Mouse (Mus musculus) MEL (cell line): Measurements from ENCODE around the gene Col19a1. TPM values are rescaled to one million over a fixed set of nuclear protein-coding genes. Genes with fewer than 3 reads are reported as not detected.

Experiments
- DNase-seq: peaks from one replicate; pipeline ENCODE4 v3.0.0; 2011; ENCODE audit warnings: low read depth, low spot score
- H3K27ac ChIP-seq: 2 replicates; pipeline ENCODE4 v1.5.1; 2012; ENCODE audit warnings: low read depth, mild to moderate bottlenecking, control low read depth, low read length, moderate library complexity; ENCODE audit not compliant: control insufficient read depth
- H3K27me3 ChIP-seq, 2 experiments: fragments of 150-350 bp in 1 of 2; sonication (generic) in 1 of 2; 2 replicates each; pipeline ENCODE4 v1.6.1; 2012; ENCODE audit warnings: low read length in 2 of 2, mild to moderate bottlenecking in 2 of 2, improper control_type of control experiment in 1 of 2, moderate library complexity in 1 of 2; ENCODE audit not compliant: insufficient read depth in 2 of 2, control insufficient read depth in 1 of 2
- H3K36me3 ChIP-seq, 2 experiments: 2 replicates each; pipeline ENCODE4 v1.6.1; 2012 to 2014; ENCODE audit warnings: low read length in 2 of 2, improper control_type of control experiment in 1 of 2, inconsistent platforms in 1 of 2, mild to moderate bottlenecking in 1 of 2; ENCODE audit not compliant: insufficient read depth in 2 of 2, control insufficient read depth in 1 of 2
- H3K4me1 ChIP-seq, 2 experiments: fragments of 150-350 bp in 1 of 2; sonication (generic) in 1 of 2; 2 replicates each; pipeline ENCODE4 v1.6.1; 2012; ENCODE audit warnings: low read length in 2 of 2, improper control_type of control experiment in 1 of 2, mild to moderate bottlenecking in 1 of 2; ENCODE audit not compliant: insufficient read depth in 2 of 2, control insufficient read depth in 1 of 2
- H3K4me3 ChIP-seq, 2 experiments: fragments of 150-350 bp in 1 of 2; sonication (generic) in 1 of 2; 2 replicates each; pipeline ENCODE4 v1.5.1; 2012; ENCODE audit warnings: low read depth in 2 of 2, low read length in 2 of 2, mild to moderate bottlenecking in 2 of 2, moderate library complexity in 2 of 2, control low read depth in 1 of 2, improper control_type of control experiment in 1 of 2; ENCODE audit not compliant: control insufficient read depth in 1 of 2, insufficient read depth in 1 of 2
- H3K79me2 ChIP-seq: 2 replicates; pipeline ENCODE4 v1.6.1; 2012; ENCODE audit warnings: mild to moderate bottlenecking, low read length, moderate library complexity; ENCODE audit not compliant: control insufficient read depth, poor library complexity, insufficient read depth
- H3K9ac ChIP-seq: 2 replicates; pipeline ENCODE4 v1.6.1; 2012; ENCODE audit warnings: low read depth, mild to moderate bottlenecking, control low read depth, low read length, moderate library complexity; ENCODE audit not compliant: control insufficient read depth, poor library complexity, severe bottlenecking
- H3K9me3 ChIP-seq: fragments of 150-350 bp; sonication (generic); replicated peaks from 2 replicates; pipeline ENCODE4 v1.6.1; 2012; ENCODE audit warnings: mild to moderate bottlenecking, low read length, improper control_type of control experiment, moderate library complexity; ENCODE audit not compliant: insufficient read depth
- CHD1 ChIP-seq: IDR thresholded peaks from 2 replicates; pipeline ENCODE4 v1.6.1; 2012; ENCODE audit warnings: low read depth, mild to moderate bottlenecking, inconsistent platforms, low read length, improper control_type of control experiment
- CHD2 ChIP-seq: IDR thresholded peaks from 2 replicates; pipeline ENCODE4 v1.6.1; 2011; ENCODE audit warnings: low read length, improper control_type of control experiment
- CTCF ChIP-seq, 3 experiments: IDR thresholded peaks in 2 of 3; conservative IDR thresholded peaks in 1 of 3; 2 replicates each; pipeline ENCODE4 v1.5.1; 2011 to 2012; ENCODE audit warnings: low read length in 3 of 3, low read depth in 2 of 3, mild to moderate bottlenecking in 2 of 3, improper control_type of control experiment in 1 of 3, inconsistent platforms in 1 of 3, mixed read lengths in 1 of 3, moderate library complexity in 1 of 3; ENCODE audit not compliant: control insufficient read depth in 1 of 3, insufficient read depth in 1 of 3, poor library complexity in 1 of 3, severe bottlenecking in 1 of 3
- ELF1 ChIP-seq: IDR thresholded peaks from 2 replicates; pipeline ENCODE4 v1.6.1; 2014; ENCODE audit warnings: low read depth, mild to moderate bottlenecking, inconsistent platforms, low read length, improper control_type of control experiment, moderate library complexity
- EP300 ChIP-seq, 2 experiments: IDR thresholded peaks; 2 replicates each; pipeline ENCODE4 v1.6.1; 2011; ENCODE audit warnings: improper control_type of control experiment in 2 of 2, low read length in 2 of 2, low read depth in 1 of 2, mild to moderate bottlenecking in 1 of 2
- ETS1 ChIP-seq: IDR thresholded peaks from 2 replicates; pipeline ENCODE4 v1.6.1; 2012; ENCODE audit warnings: low read depth, mild to moderate bottlenecking, inconsistent platforms, low read length, improper control_type of control experiment, moderate library complexity
- GABPA ChIP-seq: IDR thresholded peaks from 2 replicates; pipeline ENCODE4 v1.6.1; 2012; ENCODE audit warnings: low read depth, mild to moderate bottlenecking, inconsistent platforms, low read length, improper control_type of control experiment, moderate library complexity
- GATA1 ChIP-seq: IDR thresholded peaks from 2 replicates; pipeline ENCODE4 v1.6.1; 2011; ENCODE audit warnings: low read depth, low read length, improper control_type of control experiment
- HCFC1 ChIP-seq: IDR thresholded peaks from 2 replicates; pipeline ENCODE4 v1.6.1; 2012; ENCODE audit warnings: low read depth, mild to moderate bottlenecking, inconsistent platforms, low read length, improper control_type of control experiment, moderate library complexity
- JUND ChIP-seq: IDR thresholded peaks from 2 replicates; pipeline ENCODE4 v1.6.1; 2011; ENCODE audit warnings: low read depth, mild to moderate bottlenecking, improper control_type of control experiment, low read length
- KAT2A ChIP-seq: conservative IDR thresholded peaks from 2 replicates; pipeline ENCODE4 v1.6.1; 2012; ENCODE audit warnings: low read depth, low read length, improper control_type of control experiment, inconsistent platforms
- MAFK ChIP-seq: IDR thresholded peaks from 2 replicates; pipeline ENCODE4 v1.6.1; 2011; ENCODE audit warnings: low read depth, mild to moderate bottlenecking, low read length, improper control_type of control experiment, borderline replicate concordance
- MAZ ChIP-seq: IDR thresholded peaks from 2 replicates; pipeline ENCODE4 v1.6.1; 2012; ENCODE audit warnings: low read depth, mild to moderate bottlenecking, inconsistent platforms, low read length, improper control_type of control experiment
- MEF2A ChIP-seq: IDR thresholded peaks from 2 replicates; pipeline ENCODE4 v1.6.1; 2014; ENCODE audit warnings: low read depth, mild to moderate bottlenecking, inconsistent platforms, low read length, improper control_type of control experiment; ENCODE audit not compliant: poor library complexity, insufficient replicate concordance, severe bottlenecking; ENCODE audit errors: extremely low read depth
- MXI1 ChIP-seq: IDR thresholded peaks from 2 replicates; pipeline ENCODE4 v1.6.1; 2011; ENCODE audit warnings: mild to moderate bottlenecking, low read depth, low read length, improper control_type of control experiment
- MYB ChIP-seq: IDR thresholded peaks from 2 replicates; pipeline ENCODE4 v1.6.1; 2011; ENCODE audit warnings: mild to moderate bottlenecking, low read depth, low read length, improper control_type of control experiment
- MYC ChIP-seq: IDR thresholded peaks from 2 replicates; pipeline ENCODE4 v1.6.1; 2011; ENCODE audit warnings: low read depth, mild to moderate bottlenecking, low read length, improper control_type of control experiment, moderate library complexity
- NELFE ChIP-seq: IDR thresholded peaks from 2 replicates; pipeline ENCODE4 v1.6.1; 2011; ENCODE audit warnings: low read depth, low read length, improper control_type of control experiment
- NRF1 ChIP-seq: IDR thresholded peaks from 2 replicates; pipeline ENCODE4 v1.6.1; 2014; ENCODE audit warnings: low read depth, mild to moderate bottlenecking, inconsistent platforms, low read length, improper control_type of control experiment, moderate library complexity; ENCODE audit not compliant: poor library complexity, insufficient read depth, severe bottlenecking
- POLR2A ChIP-seq, 2 experiments: IDR thresholded peaks; 2 replicates each; pipeline ENCODE4 v1.6.1; 2011 to 2012; ENCODE audit warnings: low read length in 2 of 2, mild to moderate bottlenecking in 2 of 2, control low read depth in 1 of 2, improper control_type of control experiment in 1 of 2, low read depth in 1 of 2, moderate library complexity in 1 of 2; ENCODE audit not compliant: control insufficient read depth in 1 of 2, insufficient read depth in 1 of 2, poor library complexity in 1 of 2
- POLR2AphosphoS2 ChIP-seq: IDR thresholded peaks from 2 replicates; pipeline ENCODE4 v1.6.1; 2011; ENCODE audit warnings: low read length, improper control_type of control experiment
- POLR2AphosphoS5 ChIP-seq: IDR thresholded peaks from 2 replicates; pipeline ENCODE4 v1.6.1; 2012; ENCODE audit warnings: low read depth, borderline replicate concordance, mild to moderate bottlenecking, inconsistent platforms, low read length, moderate library complexity, mixed read lengths
- RCOR1 ChIP-seq: IDR thresholded peaks from 2 replicates; pipeline ENCODE4 v1.6.1; 2012; ENCODE audit warnings: low read depth, mild to moderate bottlenecking, inconsistent platforms, low read length, improper control_type of control experiment
- SMC3 ChIP-seq: IDR thresholded peaks from 2 replicates; pipeline ENCODE4 v1.6.1; 2011; ENCODE audit warnings: low read depth, low read length, improper control_type of control experiment
- TAL1 ChIP-seq: IDR thresholded peaks from 2 replicates; pipeline ENCODE4 v1.6.1; 2012; ENCODE audit warnings: mild to moderate bottlenecking, inconsistent platforms, low read length, moderate library complexity, mixed read lengths
- TBP ChIP-seq: IDR thresholded peaks from 2 replicates; pipeline ENCODE4 v1.8.0; 2011; ENCODE audit warnings: low read depth, low read length, improper control_type of control experiment
- TCF12 ChIP-seq: IDR thresholded peaks from 2 replicates; pipeline ENCODE4 v1.6.1; 2014; ENCODE audit warnings: low read depth, mild to moderate bottlenecking, inconsistent platforms, low read length, improper control_type of control experiment, moderate library complexity
- USF2 ChIP-seq, 2 experiments: IDR thresholded peaks; 2 replicates each; pipeline ENCODE4 v1.6.1; 2011 to 2012; ENCODE audit warnings: improper control_type of control experiment in 2 of 2, low read length in 2 of 2, borderline replicate concordance in 1 of 2, inconsistent platforms in 1 of 2, low read depth in 1 of 2, mild to moderate bottlenecking in 1 of 2; ENCODE audit not compliant: insufficient read depth in 1 of 2
- ZC3H11A ChIP-seq: IDR thresholded peaks from 2 replicates; pipeline ENCODE4 v1.6.1; 2012; ENCODE audit warnings: low read depth, mild to moderate bottlenecking, inconsistent platforms, low read length, improper control_type of control experiment
- ZKSCAN1 ChIP-seq: IDR thresholded peaks from 2 replicates; pipeline ENCODE4 v1.6.1; 2012; ENCODE audit warnings: low read depth, mild to moderate bottlenecking, inconsistent platforms, low read length, improper control_type of control experiment, moderate library complexity
- ZMIZ1 ChIP-seq: IDR thresholded peaks from 2 replicates; pipeline ENCODE4 v1.6.1; 2012; ENCODE audit warnings: low read depth, mild to moderate bottlenecking, inconsistent platforms, low read length, improper control_type of control experiment, moderate library complexity
- ZNF384 ChIP-seq: IDR thresholded peaks from 2 replicates; pipeline ENCODE4 v1.6.1; 2012; ENCODE audit warnings: low read depth, mild to moderate bottlenecking, inconsistent platforms, low read length, improper control_type of control experiment
- polyA plus RNA-seq, 2 experiments: library from polyadenylated mRNA; stranded (reverse) in 1 of 2; unstranded in 1 of 2; fragments of >175 nt in 1 of 2; fragments of >200 nt in 1 of 2; gene quantifications; 2 replicates each; pipeline versions ENCODE4 v1.2.1 to v1.2.4; 2012; ENCODE audit warnings: low replicate concordance in 2 of 2, low read depth in 1 of 2; ENCODE audit not compliant: insufficient read length in 2 of 2, insufficient read depth in 1 of 2, missing spikeins in 1 of 2
- total RNA-seq: library from RNA; depleted of rRNA; stranded (reverse); fragments of 300-350 nt; gene quantifications from 2 replicates; pipeline ENCODE4 v1.2.3, GENCODE M21; 2012

The Col19a1 gene
- total and polyA plus RNA-seq, 3 experiments = not detected

GRCm38 (mm10) chr1:24461305-24461887 lies 125.9 kb downstream of the Col19a1 start:
- Histone ChIP-seq H3K79me2 (no peaks in the 10 kb centered on the region), H3K27me3 (no peaks in the 10 kb centered on the region), H3K4me1 (no peaks in the 10 kb centered on the region), H3K4me3 (no peak overlapping the region), H3K36me3 (no peaks in the 10 kb centered on the region), H3K27ac (no peak overlapping the region), H3K9ac (no peak overlapping the region), H3K9me3 (no peaks in the 10 kb centered on the region)
- TF ChIP-seq POLR2A (IDR thresholded peaks at IDR 0.05; ENCODE audit: control insufficient read depth in 1 of 2, insufficient read depth in 1 of 2, low read depth in 1 of 2, low read length in 2 of 2, poor library complexity in 1 of 2) (no peak), NRF1 (no peak), CHD1 (no peak), TAL1 (no peak), JUND (no peak), MXI1 (no peak), EP300 (IDR thresholded peaks at IDR 0.05; ENCODE audit: low read depth in 1 of 2, low read length in 2 of 2) (no peak), SMC3 (no peak), HCFC1 (no peak), POLR2AphosphoS5 (no peak), TBP (no peak), GABPA (no peak), TCF12 (no peak), MAFK (no peak), ZKSCAN1 (no peak), MAZ (no peak), GATA1 (no peak), POLR2AphosphoS2 (no peak), KAT2A (no peak), ETS1 (no peak)
- DNase-seq = no peak

- H3K4me1 ChIP-seq = no peaks in the 10 kb centered on the region
- no peaks in the 10 kb centered on the region for H3K27me3 ChIP-seq
- H3K9ac ChIP-seq = no peak overlapping the region
- no peaks in the 10 kb centered on the region for H3K36me3 ChIP-seq
- DNase-seq = no peak
- no peak overlapping the region for H3K4me3 ChIP-seq
- H3K9me3 ChIP-seq = no peaks in the 10 kb centered on the region
- H3K27ac ChIP-seq = no peak overlapping the region
- no peaks in the 10 kb centered on the region for H3K79me2 ChIP-seq
- TF ChIP-seq GATA1 (no peak), MEF2A (no peak), CTCF (IDR thresholded peaks at IDR 0.05 in 2 of 3, conservative IDR thresholded peaks at IDR 0.05 in 1 of 3; ENCODE audit: control insufficient read depth in 1 of 3, insufficient read depth in 1 of 3, low read depth in 2 of 3, low read length in 3 of 3, poor library complexity in 1 of 3, severe bottlenecking in 1 of 3) (no peak), CHD2 (no peak), MAZ (no peak), USF2 (IDR thresholded peaks at IDR 0.05; ENCODE audit: borderline replicate concordance in 1 of 2, insufficient read depth in 1 of 2, low read depth in 1 of 2, low read length in 2 of 2) (no peak), MYC (no peak), ZKSCAN1 (no peak), RCOR1 (no peak), ELF1 (no peak), HCFC1 (no peak), EP300 (IDR thresholded peaks at IDR 0.05; ENCODE audit: low read depth in 1 of 2, low read length in 2 of 2) (no peak), GABPA (no peak), ZC3H11A (no peak), JUND (no peak), ZNF384 (no peak), NELFE (no peak), ETS1 (no peak), ZMIZ1 (no peak), MYB (no peak)
Measured at GRCm38 (mm10) chr1:24458015-24458414, 129.3 kb downstream of the Col19a1 start.
